Mouse (Mus musculus) gastrocnemius, postnatal 14 days (tissue): ENCODE measurements around the gene Dhx32. TPM values are rescaled to one million over a fixed set of nuclear protein-coding genes. Genes with fewer than 3 reads are reported as not detected.

ENCODE experiments used
- DNase-seq: peaks from one replicate; pipeline ENCODE4 v3.0.0; 2021; ENCODE audit warnings: mixed read lengths
- intact Hi-C: fragments of 180-260 bp; cut with DNase I; formaldehyde crosslinking; loops from one replicate; pipeline ENCODE4 v1.15.1; 2025; ENCODE audit warnings: low total_unique reads
- total RNA-seq, 2 experiments: library from RNA; stranded (reverse); gene quantifications; 2 replicates each; pipeline ENCODE4 v1.2.3; 2021

Gene Dhx32
- total RNA-seq, 2 experiments from 2014 or later = 25.7 to 33.6 TPM

DNA sequence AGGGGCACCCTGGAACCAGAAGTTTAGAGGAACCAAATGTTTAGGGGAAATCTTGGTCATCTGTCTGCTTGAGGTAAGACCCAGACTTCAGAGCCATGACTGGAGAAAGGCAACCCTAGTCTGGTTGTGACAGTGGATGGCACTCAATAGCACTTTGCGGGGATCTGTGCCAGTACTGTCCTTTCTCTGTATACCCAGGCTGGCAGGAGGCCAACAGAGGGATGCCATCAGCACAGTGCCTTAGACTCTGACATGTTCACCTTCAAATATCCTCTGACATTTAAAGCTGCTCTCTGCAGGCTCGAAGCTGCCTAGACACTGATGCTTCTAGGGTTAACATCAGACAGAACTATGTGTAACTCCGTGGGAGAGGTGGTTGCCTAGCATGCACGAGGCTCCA lies 103.1 kb downstream of the Dhx32 start:
- intact Hi-C loops = no loop called here
- DNase-seq = no peak

GRCm38 (mm10) chr7:133678716-133679115 lies 103.8 kb downstream of the Dhx32 start:
- intact Hi-C loops = no loop called here
- no peak for DNase-seq

GRCm38 (mm10) chr7:133676002-133676401 lies 106.5 kb downstream of the Dhx32 start:
- intact Hi-C loops = no loop called here
- no peak for DNase-seq

Other genes with a start within 250 kb of the Dhx32 start
- not detected for gene Tex36, start 180.6 kb downstream of the Dhx32 start, total RNA-seq
- gene Edrf1, start 145.2 kb downstream of the Dhx32 start, total RNA-seq = 1 to 10 TPM; 7.0 to 8.0 TPM
- not detected for gene Mmp21, start 102.7 kb downstream of the Dhx32 start, total RNA-seq
- 10 to 100 TPM; 52.0 to 56.4 TPM for gene Bccip, start 73.4 kb downstream of the Dhx32 start, total RNA-seq
- 10 to 100 TPM; 13.1 to 13.5 TPM for gene Uros, start 72.7 kb downstream of the Dhx32 start, total RNA-seq
- gene Fank1, start 5.9 kb downstream of the Dhx32 start, total RNA-seq = under 1 TPM in 1 of 2 experiments, not detected in 1; 0.33 TPM